Mouse (Mus musculus): ENCODE measurements around the gene Gm4340.
"Not testable (repeated sequence)": the region's sequence is repeated elsewhere in the genome, so short reads cannot be mapped to it uniquely, and the experiment has no call there.

GRCm38 (mm10) chr10:104151197-104151596 lies 42.6 kb upstream of the Gm4340 start, which contains the start of gene Gm6763:
- not testable (repeated sequence) for TF ChIP-seq GATA1, TAL1 (IDR thresholded peaks at IDR 0.05; ENCODE audit: low read length)

All from erythroblast, embryonic 14.5 days (primary cell).